Mouse (Mus musculus): ENCODE data around the gene Fkbp11. TPM values are rescaled to one million over a fixed set of nuclear protein-coding genes. Genes with fewer than 3 reads are reported as not detected.

The Fkbp11 gene
- 1 to 10 TPM; 3.7 to 5.5 TPM for total RNA-seq (2023)

DNA sequence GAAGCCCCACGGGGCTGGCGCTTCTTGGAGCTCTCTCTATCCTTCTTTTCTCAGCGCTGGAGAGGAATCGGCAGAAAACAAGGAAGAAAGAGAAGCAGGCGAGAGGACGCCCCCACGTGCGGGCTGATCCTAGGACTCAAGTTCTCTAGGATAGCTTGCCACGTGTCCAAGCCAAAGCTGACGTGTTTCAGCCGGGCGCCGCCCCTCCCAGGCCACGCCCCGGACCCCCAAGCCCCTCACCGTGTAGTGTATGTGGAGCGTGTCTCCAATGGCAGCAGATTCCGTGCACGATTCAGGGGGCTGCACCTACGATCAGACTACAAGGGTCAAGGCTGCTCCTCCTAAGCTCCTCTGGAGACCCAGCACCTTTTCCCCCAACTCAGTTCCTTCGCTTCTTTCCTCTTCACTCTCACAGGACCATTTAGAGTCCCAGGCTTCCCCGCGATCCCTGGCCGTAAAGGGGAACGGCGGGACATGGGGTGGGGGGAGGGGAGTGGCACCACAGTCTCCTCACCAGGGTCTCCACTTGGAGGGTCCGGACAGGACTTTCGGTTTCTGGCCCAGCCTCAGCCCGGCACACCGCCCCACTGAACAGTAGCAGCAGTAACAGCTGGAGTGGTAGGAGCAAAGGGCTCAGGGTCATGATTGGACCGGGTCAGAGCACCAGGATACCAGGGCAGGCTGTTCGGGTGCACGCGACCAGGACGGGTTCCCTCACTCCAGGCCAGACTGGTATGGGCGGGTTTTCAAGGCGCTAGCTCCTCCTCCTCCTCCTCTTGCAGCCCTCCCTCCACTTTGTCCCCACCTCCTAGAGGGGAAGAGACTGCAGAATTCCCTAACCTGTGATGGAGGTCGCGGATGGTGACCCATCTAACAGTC is at the start of gene Fkbp11:
Fkbp11 (minus strand) TSS at position 756 of the 879 bp plus-strand sequence.

DNA sequence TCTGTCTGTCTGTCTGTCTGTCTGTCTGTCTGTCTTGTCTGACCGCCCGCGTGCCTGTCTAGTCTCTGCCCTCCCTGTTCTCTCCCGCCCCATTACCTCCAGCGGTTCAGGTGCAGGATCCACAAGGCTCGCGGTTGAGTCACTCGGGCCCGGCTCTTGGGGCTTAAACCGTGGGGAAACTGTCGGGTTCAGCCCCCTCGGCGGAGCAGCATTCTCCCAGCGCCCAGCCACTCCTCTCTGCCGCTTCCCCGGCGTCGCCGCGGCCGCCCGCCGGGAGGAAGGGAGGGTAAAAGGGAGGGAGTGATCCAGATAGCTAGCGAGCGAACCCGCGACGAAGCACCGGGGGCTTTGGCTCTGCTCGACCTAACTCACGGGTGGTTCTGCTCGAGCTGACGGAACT is 49.8 kb upstream of the Fkbp11 start, which contains the start of gene Wnt10b:
Wnt10b (minus strand) TSS at position 389 of the 400 bp plus-strand sequence.

DNA sequence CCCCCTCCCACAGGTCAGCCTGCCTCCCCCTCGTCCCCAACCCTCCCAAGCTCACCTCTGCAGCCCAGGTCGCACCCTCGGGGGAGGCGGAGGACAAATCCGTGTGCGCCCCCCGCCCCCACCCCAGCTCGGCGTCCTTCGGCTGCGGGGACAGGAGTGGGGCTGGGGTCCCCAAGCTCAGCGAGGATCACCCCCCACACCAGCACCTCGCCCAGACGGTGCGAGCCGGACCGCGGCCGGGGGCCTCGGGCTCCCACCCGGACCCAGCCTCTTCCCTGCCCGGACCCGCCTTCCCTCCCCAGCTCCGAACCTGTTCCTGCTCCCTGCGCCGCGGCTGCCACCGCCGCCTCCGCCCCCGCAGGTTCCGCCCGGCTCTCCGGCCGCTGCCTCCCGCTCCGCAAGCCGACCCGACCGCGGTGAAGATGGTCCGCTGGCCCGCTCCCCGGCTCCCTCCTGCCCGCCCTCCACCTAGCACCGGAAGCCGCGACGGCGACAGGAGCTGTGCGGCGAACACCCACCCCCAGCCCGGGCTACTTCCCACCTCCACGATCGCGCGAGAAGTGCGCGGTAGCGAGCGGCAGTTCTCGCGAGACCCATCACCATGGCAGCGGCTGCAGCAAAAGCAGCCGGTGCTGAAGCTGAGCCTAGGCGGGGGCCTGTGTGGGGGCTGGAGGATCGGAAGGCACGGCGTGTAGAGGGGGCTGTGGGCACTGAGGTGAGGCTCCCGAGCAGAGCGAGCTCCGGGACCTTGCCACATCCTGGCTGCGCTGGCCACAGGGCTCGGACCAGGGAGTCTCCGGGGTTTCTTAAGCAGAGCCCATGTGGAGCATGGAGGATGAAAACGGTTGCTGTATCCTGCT is 34.9 kb upstream of the Fkbp11 start, which contains the start of gene Arf3:
Arf3 (minus strand) TSS at position 545 of the 860 bp plus-strand sequence.

DNA sequence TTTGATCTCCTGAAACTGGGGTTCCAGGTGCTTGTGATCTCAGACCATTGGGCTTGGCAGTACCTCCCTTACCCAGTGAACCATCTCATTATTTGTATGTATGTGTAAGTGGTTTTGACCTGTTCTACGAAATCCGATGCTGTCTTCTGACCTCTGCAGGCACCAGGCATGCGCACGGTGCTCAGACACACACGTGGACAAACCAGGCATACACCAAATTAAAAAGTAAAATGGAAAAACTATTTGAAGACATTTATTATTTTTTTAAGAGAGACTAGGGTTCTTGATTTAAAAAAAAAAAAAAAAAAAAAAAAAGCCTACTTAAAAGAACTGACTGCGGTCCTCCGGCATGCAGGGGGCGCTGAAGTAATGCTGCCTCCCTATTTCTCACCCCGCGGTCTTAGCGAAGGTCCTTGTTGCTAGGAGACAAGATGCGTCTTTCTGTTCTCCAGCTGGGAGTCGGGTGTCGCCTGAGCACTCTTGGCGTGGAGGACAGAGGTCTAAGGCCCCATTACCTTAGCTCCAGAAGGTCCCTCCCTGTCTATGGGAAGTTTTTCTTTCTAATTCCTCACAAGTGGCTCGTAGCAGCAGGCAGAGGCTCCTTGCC is 20.1 kb downstream of the Fkbp11 start, which contains the start of gene Ccdc65:
Ccdc65 (plus strand) TSS at position 442 of the 607 bp plus-strand sequence.

DNA sequence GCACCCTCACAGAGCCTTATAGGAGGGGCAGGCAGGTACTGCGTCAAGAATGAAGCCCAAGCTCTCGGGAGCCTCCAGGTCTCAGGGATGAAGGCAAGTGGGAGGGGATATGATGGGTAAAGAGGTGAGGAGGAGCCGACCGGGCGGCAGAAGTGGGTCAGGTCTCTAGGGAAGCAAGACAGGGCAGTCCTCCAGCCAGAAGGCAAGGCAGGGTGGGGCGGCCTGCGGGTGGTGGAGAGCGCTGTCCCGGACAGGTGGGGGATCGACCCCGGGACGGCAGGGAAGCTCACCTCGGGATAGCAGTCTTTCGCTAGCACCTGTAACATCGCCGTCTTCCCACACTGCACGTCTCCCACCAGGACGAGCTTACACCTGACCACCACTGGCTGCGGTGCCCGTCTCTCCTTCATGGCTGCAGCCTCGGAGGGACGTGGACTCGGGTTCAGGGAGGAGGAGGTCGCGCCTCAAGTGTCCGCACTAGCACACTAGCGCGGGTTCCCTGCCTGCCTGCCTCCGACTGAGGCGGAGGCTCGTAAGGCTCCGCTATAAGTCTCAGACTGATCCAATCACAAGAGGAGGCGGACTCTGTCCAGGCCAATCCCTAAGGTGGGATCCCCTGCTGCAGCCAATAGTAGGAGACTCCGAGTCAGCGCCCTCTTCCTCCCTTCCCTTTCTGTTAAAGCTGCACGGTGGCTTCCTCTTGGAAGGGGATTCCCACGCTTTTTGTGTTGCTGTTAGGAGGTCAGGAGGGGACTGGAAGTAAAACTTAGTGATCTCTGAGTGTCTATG is 50.9 kb downstream of the Fkbp11 start, which contains the start of gene Rnd1:
Rnd1 (minus strand) TSS at position 522 of the 789 bp plus-strand sequence.

Other genes with a start within 250 kb of the Fkbp11 start
- not detected for gene Lalba, start 245.5 kb downstream of the Fkbp11 start, total RNA-seq (2023)
- gene Olfr279, start 235.8 kb downstream of the Fkbp11 start, total RNA-seq (2023), result not detected
- gene Kansl2, start 193.9 kb downstream of the Fkbp11 start, total RNA-seq (2023), result 10 to 100 TPM; 61.5 to 65.2 TPM
- gene Ccnt1, start 157.3 kb downstream of the Fkbp11 start, total RNA-seq (2023), result 100 to 1,000 TPM; 123 to 126 TPM
- gene 4930415O20Rik, start 157.2 kb downstream of the Fkbp11 start, total RNA-seq (2023), result not detected
- 10 to 100 TPM; 24.1 to 30.7 TPM for gene Adcy6, start 118.1 kb downstream of the Fkbp11 start, total RNA-seq (2023)
- under 1 TPM; 0.79 to 0.83 TPM for gene Cacnb3, start 97.4 kb downstream of the Fkbp11 start, total RNA-seq (2023)
- gene Ddx23, start 65.3 kb downstream of the Fkbp11 start, total RNA-seq (2023), result 100 to 1,000 TPM; 137 to 163 TPM
- 1 to 10 TPM in 1 of 2 experiments, under 1 TPM in 1; 0.82 to 1.3 TPM for gene Rnd1, start 50.7 kb downstream of the Fkbp11 start, total RNA-seq (2023)
- gene Ccdc65, start 20.0 kb downstream of the Fkbp11 start, total RNA-seq (2023), result not detected
- 100 to 1,000 TPM; 105 to 115 TPM for gene Arf3, start 35.0 kb upstream of the Fkbp11 start, total RNA-seq (2023)
- gene Wnt10b, start 50.0 kb upstream of the Fkbp11 start, total RNA-seq (2023), result under 1 TPM; 0.21 to 0.29 TPM
- gene Wnt1, start 61.7 kb upstream of the Fkbp11 start, total RNA-seq (2023), result not detected
- gene Ddn, start 81.3 kb upstream of the Fkbp11 start, total RNA-seq (2023), result under 1 TPM; 0.15 to 0.39 TPM
- 100 to 1,000 TPM; 118 TPM for gene Prkag1, start 103.3 kb upstream of the Fkbp11 start, total RNA-seq (2023)
- gene Kmt2d, start 143.0 kb upstream of the Fkbp11 start, total RNA-seq (2023), result 100 to 1,000 TPM; 254 to 294 TPM
- 10 to 100 TPM; 22.4 to 23.8 TPM for gene Rhebl1, start 166.3 kb upstream of the Fkbp11 start, total RNA-seq (2023)
- gene Dhh, start 170.3 kb upstream of the Fkbp11 start, total RNA-seq (2023), result under 1 TPM in 1 of 2 experiments, not detected in 1; 0.36 TPM
- gene Lmbr1l, start 190.0 kb upstream of the Fkbp11 start, total RNA-seq (2023), result 100 to 1,000 TPM; 268 to 306 TPM
- gene Tuba1b, start 206.4 kb upstream of the Fkbp11 start, total RNA-seq (2023), result 100 to 1,000 TPM; 263 to 287 TPM
- gene Gm49450, start 225.4 kb upstream of the Fkbp11 start, total RNA-seq (2023), result not detected
- gene Tuba1a, start 225.5 kb upstream of the Fkbp11 start, total RNA-seq (2023), result 100 to 1,000 TPM; 188 to 202 TPM